Mouse (Mus musculus) midbrain, embryonic 13.5 days (tissue): ENCODE data around the gene Dlgap1. TPM values are rescaled to one million over a fixed set of nuclear protein-coding genes. Genes with fewer than 3 reads are reported as not detected.

Experiments used
- ATAC-seq: fragments of 200-750 bp; cut with Nextera tagmentation; 2 replicates; pipeline ENCODE4 v1.8.0; 2017; ENCODE audit warnings: mild to moderate bottlenecking, moderate TSS enrichment, moderate library complexity
- H3K27ac ChIP-seq: fragments of 300-500 bp; sonication (generic); 2 replicates; pipeline ENCODE4 v1.5.1; 2015; ENCODE audit warnings: inconsistent platforms, mild to moderate bottlenecking, moderate library complexity
- H3K27me3 ChIP-seq: fragments of 300-500 bp; sonication (generic); 2 replicates; pipeline ENCODE4 v1.6.1; 2015; ENCODE audit warnings: mild to moderate bottlenecking, inconsistent platforms
- H3K36me3 ChIP-seq: fragments of 300-500 bp; sonication (generic); 2 replicates; pipeline ENCODE4 v1.6.1; 2015; ENCODE audit warnings: mild to moderate bottlenecking, inconsistent platforms
- H3K4me1 ChIP-seq: fragments of 300-500 bp; sonication (generic); replicated peaks from 2 replicates; pipeline ENCODE4 v1.6.1; 2015; ENCODE audit warnings: inconsistent platforms
- H3K4me2 ChIP-seq: fragments of 300-500 bp; sonication (generic); replicated peaks from 2 replicates; pipeline ENCODE4 v1.6.1; 2015; ENCODE audit warnings: moderate library complexity, mild to moderate bottlenecking, inconsistent platforms
- H3K4me3 ChIP-seq: fragments of 300-500 bp; sonication (generic); replicated peaks from 2 replicates; pipeline ENCODE4 v1.5.1; 2015; ENCODE audit warnings: mild to moderate bottlenecking, inconsistent platforms
- H3K9ac ChIP-seq: fragments of 300-500 bp; sonication (generic); replicated peaks from 2 replicates; pipeline ENCODE4 v1.6.1; 2015; ENCODE audit warnings: mild to moderate bottlenecking, inconsistent platforms
- H3K9me3 ChIP-seq: fragments of 300-500 bp; sonication (generic); 2 replicates; pipeline ENCODE4 v1.6.1; 2016; ENCODE audit warnings: mild to moderate bottlenecking, inconsistent platforms
- WGBS: fragments of 180-500 bp; shearing (Covaris S2); methylation state at CpG from one replicate; pipeline ENCODE4 v1.1.7; 2015; 5-methylcytosine and 5-hydroxymethylcytosine counted together
- polyA plus RNA-seq: library from polyadenylated mRNA; unstranded; fragments of >200 nt; fragmentation: Nextera tagmentation; extraction: Ambion mirVana; gene quantifications from 2 replicates; pipeline ENCODE4 v1.2.1, GENCODE M21; 2015

Gene Dlgap1
- polyA plus RNA-seq, 1 experiment from 2014 or later = 10.1 TPM

- Histone ChIP-seq H3K9ac (no peak overlapping the region), H3K27me3 (peaks cover 82% of the 10 kb centered on the region), H3K4me1 (peaks cover 35% of the 10 kb centered on the region), H3K4me3 (no peak overlapping the region), H3K27ac (no peak overlapping the region), H3K36me3 (no peaks in the 10 kb centered on the region), H3K9me3 (no peaks in the 10 kb centered on the region), H3K4me2 (no peak overlapping the region)
- 43% methylated on average over 7 of the region's 7 CpGs for WGBS
- no peak for ATAC-seq
Observed at GRCm38 (mm10) chr17:70748964-70749650, 780.2 kb downstream of the Dlgap1 start.

DNA sequence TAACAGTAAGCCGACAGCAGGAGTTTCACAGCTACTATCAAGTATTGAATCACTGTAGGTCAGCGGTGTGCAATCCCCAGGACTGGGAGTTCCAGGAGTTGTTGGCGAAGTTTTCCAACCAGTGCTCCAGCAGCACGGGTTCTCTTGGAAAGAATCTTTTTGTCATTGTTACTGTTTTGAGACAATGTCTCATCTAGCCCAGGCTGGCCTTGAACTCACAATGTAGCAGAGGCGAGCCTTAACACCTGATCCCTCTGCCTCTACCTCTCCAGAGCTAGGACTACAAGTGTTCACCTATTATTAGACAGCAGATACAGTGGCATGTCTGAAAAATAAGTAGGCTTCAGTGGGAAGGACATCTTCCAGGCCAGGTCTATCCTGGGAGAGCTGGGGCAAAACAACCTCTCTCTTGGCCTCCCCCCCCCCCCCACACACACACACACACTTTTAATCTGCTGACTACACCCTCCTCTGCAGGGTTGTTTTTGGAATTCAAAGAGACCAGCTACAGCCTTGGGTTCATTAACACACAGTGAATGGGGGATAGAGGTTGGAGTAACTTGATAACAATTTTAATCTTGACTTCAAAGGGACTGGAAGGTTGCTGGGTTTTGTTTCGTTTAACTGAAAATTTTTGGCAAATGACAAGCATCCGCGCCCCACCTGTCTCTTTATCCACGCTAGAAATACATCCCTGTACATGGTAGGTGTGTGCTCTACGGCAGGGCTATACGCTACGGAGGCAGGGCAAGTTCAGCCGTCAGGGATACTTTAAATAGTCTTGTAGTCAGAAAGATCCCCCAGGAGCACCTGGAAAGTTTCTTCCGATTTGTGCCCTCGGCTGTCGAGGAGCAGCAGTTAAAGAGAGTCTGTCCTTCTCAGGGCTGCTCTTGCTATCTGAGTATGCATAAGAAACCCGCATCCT, 781.6 kb downstream of the Dlgap1 start:
- Histone ChIP-seq H3K9ac (no peak overlapping the region), H3K9me3 (no peaks in the 10 kb centered on the region), H3K4me3 (peak overlapping the region; percentile 34), H3K27ac (no peak overlapping the region), H3K36me3 (no peaks in the 10 kb centered on the region), H3K27me3 (peaks cover 81% of the 10 kb centered on the region), H3K4me2 (peak overlapping the region; percentile 53), H3K4me1 (peaks cover 41% of the 10 kb centered on the region)
- 34% methylated on average over 17 of the region's 17 CpGs for WGBS
- ATAC-seq = no peak

DNA sequence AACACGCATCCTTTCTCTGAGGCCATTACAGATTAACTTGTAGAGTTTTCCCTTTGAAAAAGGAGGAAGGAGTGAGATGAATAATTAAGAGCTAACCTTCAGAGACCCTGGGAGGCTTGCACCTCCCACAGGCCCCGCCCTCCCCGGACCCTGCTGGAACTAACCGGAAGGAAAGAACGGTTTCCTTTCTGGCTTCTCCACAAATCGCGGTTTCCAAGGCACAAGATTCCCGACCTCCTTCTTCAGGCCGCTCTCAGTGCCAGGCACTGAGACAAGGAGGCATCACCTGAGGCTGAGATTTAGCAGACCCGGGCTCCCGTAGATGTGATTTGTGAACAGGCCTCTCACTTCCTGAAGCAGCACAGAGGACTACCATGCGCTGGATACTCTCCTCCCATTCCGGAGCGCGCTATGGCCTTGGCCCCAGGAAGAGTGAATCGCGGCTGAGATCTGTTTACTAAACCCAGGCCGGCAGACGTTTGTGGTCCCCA, 782.3 kb downstream of the Dlgap1 start:
- Histone ChIP-seq H3K4me1 (peaks cover 45% of the 10 kb centered on the region), H3K4me3 (peak overlapping the region; percentile 34), H3K9me3 (no peaks in the 10 kb centered on the region), H3K27ac (no peak overlapping the region), H3K9ac (peak overlapping the region; percentile 54; the same call in 1 of the 2 replicates), H3K4me2 (peak overlapping the region; percentile 53), H3K27me3 (peaks cover 74% of the 10 kb centered on the region), H3K36me3 (no peaks in the 10 kb centered on the region)
- ATAC-seq = no peak
- 5% methylated on average over 19 of the region's 19 CpGs for WGBS

DNA sequence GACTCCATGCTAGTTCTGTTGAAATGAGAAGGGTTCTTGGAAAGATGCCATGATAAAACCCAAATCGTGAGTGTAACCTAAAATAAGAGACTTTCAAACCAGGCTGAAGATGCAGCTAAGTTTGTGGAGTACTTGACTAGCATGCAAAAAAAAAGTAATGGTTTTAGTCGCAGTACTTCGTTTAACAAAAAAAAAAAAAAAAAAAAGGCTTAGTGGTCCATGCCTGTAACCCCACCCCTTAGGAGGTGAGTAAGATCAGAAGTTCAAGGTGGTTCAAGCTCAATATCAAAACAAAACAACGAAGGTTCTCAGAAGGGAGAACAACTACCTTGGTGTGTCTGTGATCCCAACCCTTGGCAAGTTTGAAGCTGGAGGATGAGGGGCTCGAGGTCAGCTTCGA, 782.8 kb downstream of the Dlgap1 start:
- 0 out of 2 replicates have a peak overlapping the region, but pooled peaks have one; percentile 54 for H3K9ac ChIP-seq
- no peak overlapping the region for H3K27ac ChIP-seq
- H3K4me1 ChIP-seq = peaks cover 41% of the 10 kb centered on the region
- H3K4me3 ChIP-seq = peak overlapping the region; percentile 34
- no peak for ATAC-seq
- H3K4me2 ChIP-seq = peak overlapping the region; percentile 53
- H3K36me3 ChIP-seq = no peaks in the 10 kb centered on the region
- no peaks in the 10 kb centered on the region for H3K9me3 ChIP-seq
- peaks cover 69% of the 10 kb centered on the region for H3K27me3 ChIP-seq
- WGBS = 61% methylated on average over 6 of the region's 6 CpGs

GRCm38 (mm10) chr17:70753444-70754032, 784.7 kb downstream of the Dlgap1 start:
- H3K36me3 ChIP-seq = no peaks in the 10 kb centered on the region
- H3K27ac ChIP-seq = no peak overlapping the region
- no peak overlapping the region for H3K9ac ChIP-seq
- H3K4me1 ChIP-seq = peaks cover 23% of the 10 kb centered on the region
- no peak overlapping the region for H3K4me2 ChIP-seq
- no peak overlapping the region for H3K4me3 ChIP-seq
- WGBS = 89% methylated on average over 13 of the region's 13 CpGs
- ATAC-seq = no peak
- no peaks in the 10 kb centered on the region for H3K9me3 ChIP-seq
- peaks cover 57% of the 10 kb centered on the region for H3K27me3 ChIP-seq

DNA sequence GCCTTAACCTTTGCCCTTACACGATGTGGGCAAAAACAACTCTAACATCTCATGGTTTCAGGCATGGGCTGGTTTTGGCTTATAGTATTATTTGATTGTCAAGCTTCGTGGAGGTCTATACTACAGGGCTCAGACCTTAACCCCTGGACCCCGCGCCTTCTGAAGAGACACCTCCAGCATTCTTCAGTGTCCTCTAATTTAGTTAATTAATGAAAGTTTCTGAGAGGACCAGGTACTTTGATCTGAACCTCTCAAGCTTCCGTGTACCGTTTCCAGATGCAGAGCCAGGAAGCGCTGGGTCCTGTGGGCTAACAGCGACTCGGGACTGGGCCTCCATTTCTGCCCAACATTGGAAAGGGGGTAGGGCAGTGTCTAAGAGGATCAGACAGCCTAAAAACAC, 785.2 kb downstream of the Dlgap1 start:
- Histone ChIP-seq H3K4me1 (peaks cover 21% of the 10 kb centered on the region), H3K4me3 (no peak overlapping the region), H3K4me2 (no peak overlapping the region), H3K9me3 (no peaks in the 10 kb centered on the region), H3K36me3 (no peaks in the 10 kb centered on the region), H3K27ac (no peak overlapping the region), H3K27me3 (peaks cover 53% of the 10 kb centered on the region), H3K9ac (no peak overlapping the region)
- 85% methylated on average over 9 of the region's 9 CpGs for WGBS
- ATAC-seq = no peak

DNA sequence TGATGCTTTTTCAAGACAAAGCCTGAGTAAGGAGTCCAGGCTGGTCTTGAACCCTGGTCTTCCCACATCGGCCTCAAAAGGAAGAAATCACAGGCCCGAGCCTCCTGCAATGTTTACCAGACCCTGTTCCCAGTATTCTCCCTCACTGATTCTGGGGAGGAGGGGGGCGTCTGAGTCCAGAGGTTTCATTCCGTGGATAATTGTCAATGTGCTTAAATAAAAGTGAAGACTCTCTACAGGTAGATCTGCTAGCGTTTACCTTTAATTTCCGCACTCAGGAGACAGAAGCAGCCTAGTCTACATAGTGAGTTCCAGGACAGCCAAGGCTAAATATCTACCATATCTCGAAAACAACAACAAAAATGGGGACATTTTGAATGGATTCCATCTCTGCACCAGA, 785.8 kb downstream of the Dlgap1 start:
- no peak for ATAC-seq
- no peak overlapping the region for H3K27ac ChIP-seq
- no peaks in the 10 kb centered on the region for H3K9me3 ChIP-seq
- H3K9ac ChIP-seq = no peak overlapping the region
- 52% methylated on average over 7 of the region's 7 CpGs for WGBS
- H3K27me3 ChIP-seq = peaks cover 47% of the 10 kb centered on the region
- H3K4me1 ChIP-seq = peaks cover 21% of the 10 kb centered on the region
- peak overlapping the region; percentile 53; the same call in 1 of the 2 replicates for H3K4me2 ChIP-seq
- no peak overlapping the region; the same call in 1 of the 2 replicates for H3K4me3 ChIP-seq
- no peaks in the 10 kb centered on the region for H3K36me3 ChIP-seq

- peak overlapping the region; percentile 23 for H3K4me3 ChIP-seq
- peak overlapping the region; percentile 63; the same call in 1 of the 2 replicates for H3K27ac ChIP-seq
- WGBS = under 1% methylated on average over 22 of the region's 22 CpGs
- ATAC-seq = peak; percentile 53
- H3K9ac ChIP-seq = no peak overlapping the region
- no peaks in the 10 kb centered on the region for H3K36me3 ChIP-seq
- peak overlapping the region; percentile 53 for H3K4me2 ChIP-seq
- H3K9me3 ChIP-seq = no peaks in the 10 kb centered on the region
- H3K4me1 ChIP-seq = peaks cover 21% of the 10 kb centered on the region
- peaks cover 44% of the 10 kb centered on the region for H3K27me3 ChIP-seq
Observed at GRCm38 (mm10) chr17:70755039-70755668, 786.3 kb downstream of the Dlgap1 start.

- Histone ChIP-seq H3K36me3 (no peaks in the 10 kb centered on the region), H3K27me3 (peaks cover 37% of the 10 kb centered on the region), H3K27ac (peak overlapping the region; percentile 63), H3K4me2 (peak overlapping the region; percentile 53), H3K4me3 (peak overlapping the region; percentile 23), H3K9me3 (no peaks in the 10 kb centered on the region), H3K9ac (no peak overlapping the region), H3K4me1 (peaks cover 17% of the 10 kb centered on the region)
- peak; percentile 51 for ATAC-seq
- WGBS = 6% methylated on average over 14 of the region's 14 CpGs
Observed at GRCm38 (mm10) chr17:70755669-70756263, 786.9 kb downstream of the Dlgap1 start.

DNA sequence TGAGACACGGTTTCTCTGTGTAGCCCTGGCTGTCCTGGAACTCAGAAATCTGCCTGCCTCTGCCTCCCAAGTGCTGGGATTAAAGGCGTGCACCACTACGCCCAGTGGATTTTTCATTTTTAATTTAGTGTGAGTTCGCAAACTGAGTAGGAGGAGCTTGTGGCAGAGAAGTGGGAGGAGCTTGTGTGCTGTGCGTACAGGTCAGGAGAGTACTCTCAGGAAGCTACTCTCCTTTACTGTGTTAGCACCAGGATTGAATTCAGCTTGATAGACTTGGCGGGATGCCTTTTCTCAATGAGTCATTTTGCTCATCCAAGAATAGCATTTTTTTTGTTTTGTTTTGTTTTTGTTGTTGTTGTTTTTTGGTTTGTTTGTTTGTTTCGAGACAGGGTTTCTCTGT, 793.1 kb downstream of the Dlgap1 start:
- no peak overlapping the region for H3K9ac ChIP-seq
- H3K9me3 ChIP-seq = no peaks in the 10 kb centered on the region
- no peaks in the 10 kb centered on the region for H3K36me3 ChIP-seq
- H3K27me3 ChIP-seq = no peaks in the 10 kb centered on the region
- H3K4me2 ChIP-seq = no peak overlapping the region
- 96% methylated on average over 7 of the region's 7 CpGs for WGBS
- no peak overlapping the region for H3K4me3 ChIP-seq
- no peaks in the 10 kb centered on the region for H3K4me1 ChIP-seq
- no peak for ATAC-seq
- no peak overlapping the region for H3K27ac ChIP-seq

GRCm38 (mm10) chr17:70762634-70763033, 793.8 kb downstream of the Dlgap1 start:
- 90% methylated on average over 10 of the region's 10 CpGs for WGBS
- no peak overlapping the region for H3K27ac ChIP-seq
- H3K9me3 ChIP-seq = no peaks in the 10 kb centered on the region
- no peaks in the 10 kb centered on the region for H3K4me1 ChIP-seq
- ATAC-seq = no peak
- H3K27me3 ChIP-seq = no peaks in the 10 kb centered on the region
- no peak overlapping the region for H3K9ac ChIP-seq
- no peak overlapping the region for H3K4me2 ChIP-seq
- H3K4me3 ChIP-seq = no peak overlapping the region
- H3K36me3 ChIP-seq = no peaks in the 10 kb centered on the region
